Mouse (Mus musculus): Measurements from ENCODE around the gene Akr1c19. TPM values are rescaled to one million over a fixed set of nuclear protein-coding genes. Genes with fewer than 3 reads are reported as not detected.
"Not testable (repeated sequence)": the region's sequence is repeated elsewhere in the genome, so short reads cannot be mapped to it uniquely, and the experiment has no call there.

The Akr1c19 gene
- not detected in 2 replicates for total RNA-seq (2014; fragmentation: Nextera tagmentation)
- not detected in 2 replicates for total RNA-seq (2017)

- no peak for ATAC-seq (replicated peaks; ENCODE audit: poor library complexity, severe bottlenecking)
These were observed at the start of gene Akr1c19 for GRCm38 (mm10) chr13:4228441-4228840. Gene Akr1c19 (plus strand): TSS chr13:4228700.

- ATAC-seq (replicated peaks; ENCODE audit: poor library complexity, severe bottlenecking) = not testable (repeated sequence)
These were observed 47.2 kb upstream of the Akr1c19 start for GRCm38 (mm10) chr13:4181321-4181720.

- ATAC-seq (replicated peaks; ENCODE audit: poor library complexity, severe bottlenecking) = no peak
These were observed 45.4 kb upstream of the Akr1c19 start for GRCm38 (mm10) chr13:4183116-4183515.

- not testable (repeated sequence) for ATAC-seq (replicated peaks; ENCODE audit: poor library complexity, severe bottlenecking)
These were observed 41.7 kb upstream of the Akr1c19 start for GRCm38 (mm10) chr13:4186641-4187411.

GRCm38 (mm10) chr13:4188174-4188573 lies 40.3 kb upstream of the Akr1c19 start:
- ATAC-seq (replicated peaks; ENCODE audit: poor library complexity, severe bottlenecking) = no peak

GRCm38 (mm10) chr13:4190904-4191303 lies 37.6 kb upstream of the Akr1c19 start, which contains the start of gene Akr1c13:
Gene Akr1c13 (plus strand): TSS chr13:4191150.
- peak; percentile 97 for ATAC-seq (replicated peaks; ENCODE audit: poor library complexity, severe bottlenecking)

- ATAC-seq (replicated peaks; ENCODE audit: poor library complexity, severe bottlenecking) = no peak
These were observed 36.0 kb upstream of the Akr1c19 start for GRCm38 (mm10) chr13:4192511-4192910.

GRCm38 (mm10) chr13:4206147-4206903 lies 22.2 kb upstream of the Akr1c19 start:
- peak; percentile 52; the same call in 1 of the 2 replicates for ATAC-seq (replicated peaks; ENCODE audit: poor library complexity, severe bottlenecking)

GRCm38 (mm10) chr13:4211560-4212299 lies 16.8 kb upstream of the Akr1c19 start:
- ATAC-seq (replicated peaks; ENCODE audit: poor library complexity, severe bottlenecking) = no peak

- no peak for ATAC-seq (replicated peaks; ENCODE audit: poor library complexity, severe bottlenecking)
These were observed 16.2 kb upstream of the Akr1c19 start for GRCm38 (mm10) chr13:4212309-4212708.

- ATAC-seq (replicated peaks; ENCODE audit: poor library complexity, severe bottlenecking) = not testable (repeated sequence)
These were observed 13.0 kb upstream of the Akr1c19 start for GRCm38 (mm10) chr13:4215496-4215895.

GRCm38 (mm10) chr13:4230841-4231623 lies 2.5 kb downstream of the Akr1c19 start:
- ATAC-seq (replicated peaks; ENCODE audit: poor library complexity, severe bottlenecking) = no peak

GRCm38 (mm10) chr13:4233135-4233534 lies 4.6 kb downstream of the Akr1c19 start:
- ATAC-seq (replicated peaks; ENCODE audit: poor library complexity, severe bottlenecking) = no peak

- ATAC-seq (replicated peaks; ENCODE audit: poor library complexity, severe bottlenecking) = no peak
These were observed 5.2 kb downstream of the Akr1c19 start for GRCm38 (mm10) chr13:4233536-4234172.

GRCm38 (mm10) chr13:4244861-4245559 lies 16.5 kb downstream of the Akr1c19 start:
- no peak for ATAC-seq (replicated peaks; ENCODE audit: poor library complexity, severe bottlenecking)

- no peak for ATAC-seq (replicated peaks; ENCODE audit: poor library complexity, severe bottlenecking)
These were observed 20.8 kb downstream of the Akr1c19 start for GRCm38 (mm10) chr13:4249347-4249746.

GRCm38 (mm10) chr13:4256894-4257293 lies 28.4 kb downstream of the Akr1c19 start:
- not testable (repeated sequence) for ATAC-seq (replicated peaks; ENCODE audit: poor library complexity, severe bottlenecking)

- ATAC-seq (replicated peaks; ENCODE audit: poor library complexity, severe bottlenecking) = no peak
These were observed 28.8 kb downstream of the Akr1c19 start for GRCm38 (mm10) chr13:4257349-4257748.

- no peak for ATAC-seq (replicated peaks; ENCODE audit: poor library complexity, severe bottlenecking)
These were observed 36.1 kb downstream of the Akr1c19 start for GRCm38 (mm10) chr13:4264612-4265011.
